Mouse (Mus musculus) bone marrow macrophage, adult 2 months (primary cell): ENCODE measurements around the gene Vezf1.

ENCODE experiments used
- CTCF ChIP-seq: IDR thresholded peaks from 2 replicates; pipeline ENCODE4 v1.5.1; 2012; ENCODE audit warnings: low read depth, mild to moderate bottlenecking, low read length, moderate library complexity
- POLR2A ChIP-seq: IDR thresholded peaks from 2 replicates; pipeline ENCODE4 v1.6.1; 2012; ENCODE audit warnings: mild to moderate bottlenecking, low read depth, low read length, borderline replicate concordance

- TF ChIP-seq CTCF (peak; percentile 28; the same call in 1 of the 2 replicates), POLR2A (no peak)
Measured at GRCm38 (mm10) chr11:88114871-88115301, 46.8 kb downstream of the Vezf1 start.
